Mouse (Mus musculus) intestine, postnatal 0 days (tissue): Measurements from ENCODE around the gene Cyp2d9. TPM values are rescaled to one million over a fixed set of nuclear protein-coding genes. Genes with fewer than 3 reads are reported as not detected.
"Not testable (repeated sequence)": the region's sequence is repeated elsewhere in the genome, so short reads cannot be mapped to it uniquely, and the experiment has no call there.

Experiments
- ATAC-seq: fragments of 200-750 bp; cut with Nextera tagmentation; 2 replicates; pipeline ENCODE4 v1.8.0; 2017; ENCODE audit warnings: mild to moderate bottlenecking, moderate TSS enrichment, moderate library complexity
- H3K27ac ChIP-seq: fragments of 300-500 bp; sonication (generic); 2 replicates; pipeline ENCODE4 v1.5.1; 2014; ENCODE audit warnings: mild to moderate bottlenecking, low read depth, low read length, moderate library complexity
- H3K27me3 ChIP-seq: fragments of 300-500 bp; sonication (generic); replicated peaks from 2 replicates; pipeline ENCODE4 v1.6.1; 2014; ENCODE audit warnings: low read length, mixed read lengths; ENCODE audit not compliant: control insufficient read depth, insufficient read depth
- H3K36me3 ChIP-seq: fragments of 300-500 bp; sonication (generic); 2 replicates; pipeline ENCODE4 v1.6.1; 2014; ENCODE audit warnings: mild to moderate bottlenecking, moderate library complexity; ENCODE audit not compliant: control insufficient read depth, insufficient read depth
- H3K4me1 ChIP-seq: fragments of 300-500 bp; sonication (generic); replicated peaks from 2 replicates; pipeline ENCODE4 v1.6.1; 2014; ENCODE audit warnings: antibody characterized with exemption, low read length, mixed read lengths; ENCODE audit not compliant: control insufficient read depth, insufficient read depth
- H3K4me2 ChIP-seq: fragments of 300-500 bp; sonication (generic); replicated peaks from 2 replicates; pipeline ENCODE4 v1.6.1; 2014; ENCODE audit warnings: low read depth, mild to moderate bottlenecking, moderate library complexity
- H3K4me3 ChIP-seq: fragments of 300-500 bp; sonication (generic); 2 replicates; pipeline ENCODE4 v1.5.1; 2014; ENCODE audit warnings: low read depth, low read length
- H3K9ac ChIP-seq: fragments of 300-500 bp; sonication (generic); 2 replicates; pipeline ENCODE4 v1.6.1; 2014; ENCODE audit warnings: mild to moderate bottlenecking, low read depth, low read length
- H3K9me3 ChIP-seq: fragments of 300-500 bp; sonication (generic); 2 replicates; pipeline ENCODE4 v1.6.1; 2016; ENCODE audit warnings: mixed run types; ENCODE audit not compliant: control insufficient read depth
- CTCF ChIP-seq: sonication (generic); IDR thresholded peaks from 2 replicates; pipeline ENCODE4 v1.5.1; 2016; ENCODE audit warnings: low read depth, mild to moderate bottlenecking, control low read depth, antibody characterized with exemption, moderate library complexity
- WGBS: fragments of 180-500 bp; shearing (Covaris S2); extraction: QIAGEN DNeasy Blood & Tissue Kit; methylation state at CpG from one replicate; pipeline ENCODE4 v1.1.7; 2014; 5-methylcytosine and 5-hydroxymethylcytosine counted together
- microRNA-seq: library from miRNA; unstranded; fragments of <30 nt; microRNA quantifications from one replicate; pipeline ENCODE4, GENCODE M21; 2016
- polyA plus RNA-seq: library from polyadenylated mRNA; unstranded; fragments of >200 nt; fragmentation: Nextera tagmentation; extraction: Ambion mirVana; gene quantifications from 2 replicates; pipeline ENCODE4 v1.2.1, GENCODE M21; 2015

Gene Cyp2d9
- polyA plus RNA-seq, 1 experiment from 2014 or later: not detected

DNA sequence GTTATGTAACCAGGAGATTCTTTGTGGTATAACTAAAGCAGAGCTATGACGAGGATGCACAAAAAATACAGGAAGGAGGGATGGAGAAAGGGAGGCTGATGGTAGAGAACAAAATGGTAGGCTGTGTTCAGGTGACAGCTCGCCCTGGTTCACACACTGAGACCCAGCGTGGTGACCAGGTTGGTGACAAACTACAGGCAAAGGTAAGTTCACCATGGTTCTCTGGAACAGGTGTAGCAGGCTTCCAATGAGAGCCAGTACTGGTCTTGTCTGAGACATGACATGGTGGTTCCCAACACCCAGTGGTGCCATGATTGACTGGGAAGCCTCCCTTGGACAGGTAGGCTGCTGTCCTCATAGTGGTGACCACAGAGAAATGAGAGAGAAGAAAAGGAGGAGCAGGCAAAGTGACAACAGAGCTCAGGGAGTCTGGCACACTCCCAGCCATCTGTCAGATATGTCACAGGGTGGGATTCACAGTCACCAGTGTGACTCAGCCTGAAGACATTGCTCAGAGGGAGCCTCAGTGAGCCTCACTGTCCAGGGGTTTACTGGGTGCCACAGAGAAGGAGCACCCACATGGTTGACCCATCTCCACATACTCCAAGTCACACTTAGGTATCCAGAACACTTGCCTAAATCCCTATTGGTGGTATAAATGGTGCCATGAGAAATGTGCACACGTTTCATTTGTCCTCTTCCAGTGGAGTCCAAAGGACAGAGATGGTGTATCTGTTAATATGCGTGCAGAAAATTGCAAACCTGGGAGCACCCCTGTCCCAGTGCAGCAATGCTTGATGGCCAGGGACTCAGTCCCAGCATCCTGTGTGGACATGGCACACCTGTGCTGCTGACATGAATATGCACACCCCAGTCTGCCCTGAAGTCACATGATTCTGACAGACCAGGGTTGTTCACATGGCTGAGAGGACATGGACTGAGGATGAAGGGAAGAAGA, 24.1 kb downstream of the Cyp2d9 start:
- Histone ChIP-seq H3K4me2 (no peak overlapping the region), H3K4me3 (no peak overlapping the region)
- no peak for TF ChIP-seq CTCF

GRCm38 (mm10) chr15:82459266-82459665, 26.0 kb downstream of the Cyp2d9 start:
- H3K4me2 ChIP-seq, H3K4me1 ChIP-seq, H3K9ac ChIP-seq, ATAC-seq, H3K9me3 ChIP-seq, H3K27me3 ChIP-seq, H3K27ac ChIP-seq, H3K36me3 ChIP-seq, H3K4me3 ChIP-seq: not testable (repeated sequence)
- WGBS: 80% methylated on average over 12 of the region's 12 CpGs

More for the DNA sequence above, 24.1 kb downstream of the Cyp2d9 start:
- no peak for ATAC-seq
- Histone ChIP-seq H3K27ac (no peak overlapping the region), H3K27me3 (no peaks in the 10 kb centered on the region), H3K9ac (no peak overlapping the region), H3K9me3 (no peaks in the 10 kb centered on the region), H3K4me1 (no peaks in the 10 kb centered on the region), H3K36me3 (no peaks in the 10 kb centered on the region)
- 80% methylated on average over 5 of the region's 5 CpGs for WGBS

DNA sequence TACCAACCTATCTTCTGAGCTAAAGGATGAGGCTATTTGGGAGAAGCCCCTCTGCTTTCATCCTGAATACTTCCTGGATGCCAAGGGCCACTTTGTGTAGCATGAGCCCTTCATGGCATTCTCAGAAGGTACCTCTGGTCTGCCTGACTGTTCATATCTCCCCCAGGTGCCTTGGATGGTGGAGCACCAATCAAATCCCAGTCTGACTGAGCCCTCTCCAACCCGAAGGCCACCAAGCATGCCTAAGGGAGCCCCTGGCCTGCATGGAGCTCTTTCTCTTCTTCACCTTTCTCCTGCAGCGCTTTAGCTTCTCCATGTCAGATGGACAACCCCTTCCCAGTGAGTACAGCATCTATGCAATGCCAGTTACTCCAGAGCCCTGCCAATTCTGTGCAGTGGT, 31.5 kb downstream of the Cyp2d9 start:
- TF ChIP-seq CTCF: no peak
- no peak overlapping the region for H3K4me3 ChIP-seq
- H3K9me3 ChIP-seq: no peaks in the 10 kb centered on the region
- H3K9ac ChIP-seq: no peak overlapping the region
- WGBS: 70% methylated on average over 2 of the region's 2 CpGs
- no peak overlapping the region for H3K27ac ChIP-seq
- H3K36me3 ChIP-seq: no peaks in the 10 kb centered on the region
- no peak overlapping the region for H3K4me2 ChIP-seq
- ATAC-seq: no peak
- no peaks in the 10 kb centered on the region for H3K27me3 ChIP-seq
- H3K4me1 ChIP-seq: no peaks in the 10 kb centered on the region

- 66% methylated on average over 13 of the region's 13 CpGs for WGBS
- not testable (repeated sequence) for H3K27me3 ChIP-seq, H3K4me2 ChIP-seq, H3K36me3 ChIP-seq, H3K9me3 ChIP-seq, H3K9ac ChIP-seq, ATAC-seq, H3K4me1 ChIP-seq, H3K4me3 ChIP-seq, H3K27ac ChIP-seq
Observed at GRCm38 (mm10) chr15:82494273-82494672, 61.0 kb downstream of the Cyp2d9 start.

Small RNAs within 50 kb of the gene (microRNA-seq; reads per million reads assigned to microRNA genes)
- gene Gm25990 (not detected), gene Gm27331 (not detected), gene Gm27622 (not detected), gene Gm27825 (not detected), gene Mir7684 (not detected)

Other genes with a start within 250 kb of the Cyp2d9 start
- not detected in 2 replicates for gene Shisa8, start 220.6 kb upstream of the Cyp2d9 start, polyA plus RNA-seq
- gene Tnfrsf13c, start 209.1 kb upstream of the Cyp2d9 start, polyA plus RNA-seq: 0.10 TPM in 1 of 2 replicates, not detected in the other
- 14.8 and 16.5 TPM in 2 replicates for gene Cenpm, start 188.7 kb upstream of the Cyp2d9 start, polyA plus RNA-seq
- gene 1500009C09Rik, start 181.0 kb upstream of the Cyp2d9 start, polyA plus RNA-seq: 0.13 TPM in 1 of 2 replicates, not detected in the other
- gene Sept3, start 158.5 kb upstream of the Cyp2d9 start, polyA plus RNA-seq: 1.7 and 3.0 TPM in 2 replicates
- not detected in 2 replicates for gene Wbp2nl, start 134.5 kb upstream of the Cyp2d9 start, polyA plus RNA-seq
- 1,439 and 1,503 TPM in 2 replicates for gene Naga, start 94.5 kb upstream of the Cyp2d9 start, polyA plus RNA-seq
- gene Pheta2, start 94.5 kb upstream of the Cyp2d9 start, polyA plus RNA-seq: 5.4 and 5.5 TPM in 2 replicates
- 448 and 457 TPM in 2 replicates for gene Smdt1, start 94.5 kb upstream of the Cyp2d9 start, polyA plus RNA-seq
- 830 and 832 TPM in 2 replicates for gene Ndufa6, start 79.1 kb upstream of the Cyp2d9 start, polyA plus RNA-seq
- 5.7 and 7.6 TPM in 2 replicates for gene Cyp2d22, start 53.2 kb upstream of the Cyp2d9 start, polyA plus RNA-seq
- gene Cyp2d11, start 39.4 kb upstream of the Cyp2d9 start, polyA plus RNA-seq: not detected in 2 replicates
- 0.25 and 0.39 TPM in 2 replicates for gene Cyp2d10, start 26.2 kb upstream of the Cyp2d9 start, polyA plus RNA-seq
- gene Cyp2d12, start 121.6 kb downstream of the Cyp2d9 start, polyA plus RNA-seq: not detected in 2 replicates
- gene Cyp2d34, start 187.5 kb downstream of the Cyp2d9 start, polyA plus RNA-seq: 0.22 and 0.30 TPM in 2 replicates